Mouse (Mus musculus) adrenal gland, postnatal 36 days (tissue): ENCODE measurements at regions not wholly inside any gene's neighbourhood (a gene's known extent, or its start where the extent isn't known, plus 50 kb on each side); places are given as distances from the start of the nearest gene placed in this dataset.

Experiments used
- DNase-seq, 2 experiments: peaks; one replicate each; pipeline ENCODE4 v3.0.0; 2021; ENCODE audit warnings: mixed read lengths in 1 of 2

DNA sequence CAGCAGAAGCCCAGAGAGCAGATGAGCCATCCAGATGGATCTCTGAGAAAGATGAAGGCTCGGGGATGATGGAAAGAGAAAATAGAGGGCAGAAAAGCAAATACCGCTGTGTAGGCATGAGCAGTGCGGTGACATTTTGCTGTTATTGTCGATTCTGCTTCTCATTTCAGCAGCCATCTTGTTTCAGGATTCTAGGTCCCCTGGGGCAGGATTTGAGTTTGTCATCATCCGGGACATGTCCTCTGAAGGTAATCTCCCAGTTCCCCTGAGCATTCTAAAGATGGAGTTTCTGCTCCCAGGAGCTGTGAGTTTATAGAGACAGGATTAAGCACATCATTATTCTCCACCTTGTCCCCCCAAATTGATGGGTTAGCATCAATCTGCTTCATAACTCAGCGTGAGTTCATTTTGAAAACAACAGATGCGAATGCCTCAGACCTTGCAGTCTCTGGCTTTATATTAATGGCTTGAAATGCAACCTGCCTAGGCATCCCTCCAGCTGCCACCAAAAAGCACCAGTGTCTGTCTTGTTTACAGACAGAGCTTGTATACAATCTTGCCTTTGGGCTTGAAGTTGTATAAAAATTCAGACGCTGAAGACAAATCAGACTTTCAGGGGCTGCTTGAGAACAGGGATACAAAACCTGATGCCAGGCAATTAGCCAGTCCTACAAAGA, 128.6 kb upstream of the Foxa2 start:
- DNase-seq = no peak

DNA sequence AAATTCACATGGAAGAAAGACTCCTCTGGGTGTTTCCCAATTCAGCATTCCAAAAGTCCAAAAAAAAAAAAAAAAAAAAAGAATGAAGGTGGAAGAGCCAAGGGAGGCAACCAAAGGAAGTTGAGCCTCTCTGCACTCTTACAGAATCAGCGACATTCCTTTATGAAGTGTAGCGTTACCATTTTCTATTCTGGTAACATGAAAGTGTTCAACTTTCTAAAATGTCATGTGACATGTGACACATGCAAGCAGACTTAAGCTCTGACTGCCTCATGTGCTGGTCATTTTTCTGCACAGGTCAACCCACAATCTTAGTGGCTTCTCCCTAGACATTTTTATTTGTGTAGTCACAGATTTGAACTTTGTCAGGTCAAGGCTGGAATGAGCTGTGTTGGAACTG, 133.5 kb upstream of the Foxa2 start:
- DNase-seq = no peak

DNA sequence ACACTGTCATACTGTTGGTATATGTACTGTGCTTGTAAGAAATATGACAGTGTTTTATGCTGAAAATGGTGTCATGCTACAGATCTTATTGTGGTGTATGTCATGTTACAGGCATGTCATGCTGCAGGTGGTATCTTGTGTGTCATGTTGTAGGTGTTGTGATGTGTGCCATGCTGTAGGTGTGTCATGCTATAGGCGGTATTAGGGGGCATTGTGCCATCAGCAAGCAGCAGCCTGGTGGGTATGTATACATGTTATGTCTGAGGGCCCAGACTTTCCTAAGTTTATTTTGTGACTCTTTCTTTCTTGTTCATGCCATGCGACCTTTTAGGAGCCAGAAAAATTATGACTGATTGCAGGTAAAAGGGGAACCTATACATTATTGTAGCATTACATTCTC, 134.7 kb upstream of the Foxa2 start:
- no peak for DNase-seq

DNA sequence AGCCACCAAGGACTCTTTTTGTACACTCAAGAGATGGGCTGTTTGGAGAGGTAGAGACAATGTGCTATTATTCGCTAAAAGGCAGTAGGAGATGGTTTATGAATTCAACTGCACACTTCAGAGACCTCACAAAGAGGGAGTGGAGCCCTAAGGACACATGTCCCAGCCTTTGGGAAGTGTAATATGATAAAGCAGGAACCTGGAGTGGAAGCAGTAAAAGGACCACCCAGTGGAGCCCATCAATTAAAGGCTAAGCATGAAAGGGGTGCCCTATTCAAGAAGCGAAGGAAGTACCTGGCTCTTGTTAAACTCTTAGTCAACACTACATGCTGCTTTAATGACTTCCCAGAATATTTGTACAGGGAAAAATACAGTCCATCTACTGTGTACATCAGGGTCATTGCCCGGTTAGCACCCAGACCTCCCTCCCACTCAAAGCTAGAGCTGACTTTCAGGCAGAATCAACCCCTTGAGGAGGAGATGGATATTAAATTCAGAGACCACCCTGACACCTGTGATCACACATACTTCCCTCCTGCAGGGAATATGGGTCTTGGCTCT, 135.8 kb upstream of the Foxa2 start:
- DNase-seq = no peak

DNA sequence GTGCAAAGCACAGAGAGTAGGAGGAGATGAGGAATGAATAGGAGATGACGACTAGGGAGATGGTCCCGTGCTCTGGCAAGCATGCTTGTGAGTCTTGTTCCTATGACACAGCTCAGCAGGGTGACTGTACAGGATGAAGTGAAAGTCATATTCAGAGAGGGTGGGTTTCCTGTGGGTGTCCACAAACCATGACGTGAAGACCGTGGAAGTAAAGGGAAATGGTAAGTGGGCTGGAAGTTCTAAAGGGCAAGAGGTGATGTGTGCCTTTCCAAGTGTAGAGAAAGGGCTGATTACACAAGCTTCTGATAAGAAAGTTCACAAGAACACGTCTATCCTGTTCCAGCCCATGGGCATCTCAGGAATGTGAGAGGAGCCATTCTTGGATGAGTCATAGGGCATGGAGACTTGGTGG, 138.0 kb upstream of the Foxa2 start:
- DNase-seq = no peak

DNA sequence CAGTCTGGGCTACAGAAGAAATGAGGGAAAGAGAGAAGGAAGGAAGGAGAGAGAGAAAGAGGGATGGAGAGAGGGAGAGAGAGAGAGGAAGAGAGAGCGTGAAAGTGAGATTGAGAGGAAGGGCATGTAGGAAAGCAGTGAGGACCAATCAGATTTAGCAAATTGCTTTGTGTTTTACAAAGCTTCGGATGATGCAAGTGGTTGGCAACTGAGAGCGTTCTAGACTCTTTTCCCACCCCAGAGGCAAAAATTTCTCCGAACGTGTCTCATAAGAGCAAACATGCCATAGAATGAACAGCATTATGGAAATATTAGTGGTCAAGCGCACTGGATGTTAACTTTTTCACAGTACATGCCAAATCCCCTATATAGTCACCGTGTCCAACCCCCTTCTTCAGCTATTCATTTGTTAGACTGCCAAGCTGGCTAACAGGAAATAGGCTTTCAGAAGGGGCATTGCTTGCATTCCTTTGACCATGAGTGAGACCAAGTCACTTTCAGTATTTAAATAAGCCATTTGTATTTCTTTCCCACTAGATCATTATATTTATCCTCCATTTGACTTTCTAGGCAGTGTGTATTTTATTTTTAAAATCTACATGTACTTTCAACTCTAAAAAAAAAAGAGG, 139.7 kb upstream of the Foxa2 start:
- no peak for DNase-seq

DNA sequence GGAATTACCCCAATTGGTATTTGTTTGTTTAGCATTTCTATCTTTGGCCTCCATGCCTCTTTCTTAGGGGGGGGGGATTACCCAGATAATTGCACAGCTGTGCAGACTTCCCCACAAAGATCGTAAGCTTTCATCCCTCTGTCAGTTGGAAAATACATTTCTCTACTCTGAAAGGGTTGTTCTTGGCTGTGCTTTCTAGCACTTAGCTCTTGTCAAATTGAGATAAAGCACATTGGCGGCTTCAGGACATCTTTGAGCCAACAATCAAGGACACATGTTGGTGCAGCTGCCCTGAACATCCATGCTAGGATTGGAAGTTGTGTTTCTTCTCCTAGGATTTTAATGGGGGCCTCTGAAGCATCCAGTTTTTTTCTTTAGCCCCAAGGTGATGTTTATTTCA, 142.1 kb upstream of the Foxa2 start:
- no peak for DNase-seq

DNA sequence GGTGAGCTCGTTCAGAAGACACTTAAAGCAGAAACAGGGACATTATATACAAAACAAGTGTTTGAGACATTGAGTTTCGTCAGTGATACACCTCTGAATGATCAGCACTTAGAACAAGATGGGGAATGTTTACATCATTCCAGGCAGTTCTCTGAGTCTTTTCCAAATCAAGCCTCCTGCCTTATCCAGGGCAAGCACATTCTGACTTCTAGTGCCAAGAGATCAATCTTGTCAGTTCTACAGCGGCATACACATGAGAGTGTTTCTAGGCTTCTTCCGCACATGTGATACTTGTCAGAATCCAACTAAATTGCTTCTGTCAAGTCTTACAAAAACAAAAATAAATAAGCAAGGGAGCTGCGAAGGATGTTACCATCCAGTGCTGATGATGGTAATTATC, 142.5 kb upstream of the Foxa2 start:
- DNase-seq = no peak

DNA sequence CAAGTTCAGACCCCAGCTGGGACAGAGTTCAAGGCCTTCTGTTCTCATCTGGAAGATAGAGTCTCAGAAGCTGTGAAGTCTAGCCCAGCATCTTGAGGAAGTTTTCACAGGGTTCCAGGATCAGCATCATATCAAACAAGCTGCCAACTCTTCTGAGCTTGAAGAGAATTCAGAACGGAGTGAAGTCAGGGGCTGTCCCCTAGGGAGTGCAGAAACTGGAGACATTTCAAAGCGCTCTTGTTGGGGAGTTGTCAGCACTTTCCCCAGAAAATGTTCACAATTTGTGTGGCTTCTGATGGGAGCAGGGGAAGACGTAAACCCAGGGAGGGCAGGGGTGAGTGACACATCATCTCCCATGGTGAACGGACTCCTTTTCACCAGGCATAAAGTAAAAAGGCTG, 146.2 kb upstream of the Foxa2 start:
- no peak for DNase-seq

DNA sequence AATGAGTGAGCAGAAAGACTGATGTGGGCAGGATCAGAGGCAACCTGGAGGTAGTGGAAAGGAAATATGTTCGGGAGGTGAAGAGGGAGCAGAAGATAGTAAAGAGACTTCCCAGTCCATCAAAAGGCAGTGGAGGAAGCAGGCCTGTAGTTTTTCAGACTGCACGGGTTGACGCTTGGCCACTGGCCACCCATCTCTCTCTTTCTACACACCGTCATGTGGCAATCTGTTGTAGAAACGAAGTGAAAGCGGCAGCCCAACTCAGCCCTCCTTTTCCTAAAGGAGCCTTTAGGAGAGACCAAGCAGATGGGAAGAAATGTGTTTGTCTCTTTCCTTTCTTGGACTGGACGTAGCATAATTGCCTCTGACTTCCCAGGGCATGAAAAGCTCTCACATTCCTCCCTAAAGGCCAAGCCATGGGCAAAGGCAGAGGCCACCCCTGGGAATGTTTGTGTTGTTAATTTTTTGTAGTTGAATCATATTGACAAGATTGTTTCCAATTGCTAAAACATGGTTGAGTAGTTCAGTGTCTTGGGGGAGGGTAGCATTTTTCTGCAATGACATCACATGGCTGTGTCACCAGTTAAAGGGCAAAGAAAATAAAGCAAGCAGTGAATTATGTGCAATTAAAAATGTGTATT, 150.7 kb upstream of the Foxa2 start:
- peak; percentile 27 to 51 for DNase-seq

DNA sequence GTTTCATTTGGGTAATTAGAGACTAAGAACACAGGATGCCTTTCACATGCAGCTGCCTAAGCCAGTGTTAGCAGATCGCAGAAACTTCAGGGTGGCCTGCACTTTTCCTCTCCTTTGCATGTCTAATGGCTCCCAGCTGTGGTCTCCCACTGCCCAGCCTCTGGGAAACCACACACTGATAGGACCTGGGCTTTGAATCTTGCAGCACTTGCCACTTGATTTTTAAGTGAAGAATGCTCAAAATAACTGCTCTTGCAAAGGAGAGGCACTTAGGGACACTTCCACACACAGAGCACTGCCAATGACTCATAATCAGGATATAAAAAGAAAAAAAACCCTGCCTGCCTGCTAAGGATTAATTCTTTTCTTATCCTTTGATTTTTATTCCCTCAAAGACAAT, 159.9 kb upstream of the Foxa2 start:
- no peak for DNase-seq

DNA sequence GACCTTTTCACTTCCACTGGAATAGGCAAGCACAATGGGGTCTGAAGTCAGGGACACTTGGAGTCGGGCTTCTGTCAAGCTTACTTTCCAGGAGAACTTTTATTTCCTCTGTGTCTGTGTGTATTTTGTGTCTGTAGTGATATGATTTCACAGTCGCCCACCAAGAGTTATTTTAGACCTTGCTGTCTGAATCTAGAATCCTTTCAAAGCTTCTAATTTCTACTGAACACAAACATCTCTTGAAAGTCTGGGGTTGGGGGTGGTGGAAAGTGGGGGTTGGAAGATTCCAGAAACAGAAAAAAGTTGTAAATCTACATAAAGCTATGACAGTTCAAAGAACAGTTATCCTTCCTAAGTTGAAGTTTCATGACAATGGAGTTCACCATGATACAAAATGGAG, 164.0 kb upstream of the Foxa2 start:
- DNase-seq = no peak

DNA sequence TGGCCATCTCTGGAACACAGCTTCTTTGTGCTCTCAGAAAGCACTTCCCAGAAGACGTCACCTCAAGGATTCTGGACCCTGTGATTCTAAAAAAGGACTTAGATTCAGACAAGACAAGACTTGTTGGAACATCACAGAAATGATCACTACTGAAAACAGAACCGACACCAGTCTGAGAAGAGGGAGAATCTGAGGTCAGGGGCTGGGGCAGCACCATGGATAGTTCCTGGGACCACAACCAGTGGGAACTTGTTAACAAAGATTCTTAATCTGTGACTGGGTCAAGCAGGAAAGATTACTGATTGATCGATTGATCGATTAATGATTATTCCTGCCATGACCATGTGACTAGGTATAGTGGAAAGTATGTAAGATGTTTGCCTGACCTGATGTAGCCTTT, 170.4 kb upstream of the Foxa2 start:
- DNase-seq = no peak

DNA sequence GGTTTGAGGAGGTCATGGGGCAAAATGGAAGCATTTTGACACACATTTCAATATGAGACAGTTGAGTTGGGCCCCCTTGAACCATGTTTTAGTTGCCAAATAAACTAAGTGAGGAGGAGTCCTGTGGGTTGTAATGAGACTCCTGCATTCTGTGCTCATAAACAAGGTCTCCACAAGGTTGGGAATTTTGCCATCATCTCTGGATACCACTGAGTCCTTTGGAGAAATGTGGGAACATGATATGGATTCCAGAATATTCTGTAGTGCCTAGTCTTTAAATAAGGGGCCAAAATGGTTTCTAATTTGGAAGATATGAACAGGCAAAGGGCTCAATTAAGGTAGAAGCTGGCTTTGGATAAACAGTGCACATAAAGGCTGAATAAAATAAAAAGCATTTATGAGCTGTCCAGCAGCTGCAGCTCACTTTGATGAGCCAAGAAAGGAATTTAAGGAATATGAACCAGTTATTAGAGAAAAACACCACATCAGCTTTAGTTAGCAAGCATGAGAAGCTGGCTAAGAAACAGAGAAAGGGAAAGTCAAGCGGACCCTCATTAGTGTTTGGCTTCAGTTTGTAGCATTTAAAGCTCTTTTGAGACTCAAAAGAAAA, 161.3 kb upstream of the Sstr4 start:
- no peak for DNase-seq

DNA sequence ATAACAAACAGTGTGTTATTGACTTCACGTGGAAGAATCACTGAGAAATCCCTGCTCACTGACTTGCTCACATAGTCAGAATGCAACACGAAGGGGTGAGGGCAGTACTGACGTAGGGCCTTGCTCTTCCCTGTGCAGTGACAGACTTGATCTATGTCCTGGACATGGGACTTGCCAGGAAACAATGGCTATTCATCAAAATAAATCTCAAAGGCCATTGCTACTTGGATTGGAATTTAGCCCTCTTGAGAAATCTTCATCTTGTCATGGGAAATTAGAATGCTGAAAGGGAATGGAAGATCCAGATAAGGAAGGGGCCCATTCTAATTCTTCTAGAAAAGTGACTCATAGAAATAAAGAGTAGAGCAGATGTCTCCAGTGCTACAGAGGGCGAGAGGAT, 158.0 kb upstream of the Sstr4 start:
- no peak for DNase-seq

DNA sequence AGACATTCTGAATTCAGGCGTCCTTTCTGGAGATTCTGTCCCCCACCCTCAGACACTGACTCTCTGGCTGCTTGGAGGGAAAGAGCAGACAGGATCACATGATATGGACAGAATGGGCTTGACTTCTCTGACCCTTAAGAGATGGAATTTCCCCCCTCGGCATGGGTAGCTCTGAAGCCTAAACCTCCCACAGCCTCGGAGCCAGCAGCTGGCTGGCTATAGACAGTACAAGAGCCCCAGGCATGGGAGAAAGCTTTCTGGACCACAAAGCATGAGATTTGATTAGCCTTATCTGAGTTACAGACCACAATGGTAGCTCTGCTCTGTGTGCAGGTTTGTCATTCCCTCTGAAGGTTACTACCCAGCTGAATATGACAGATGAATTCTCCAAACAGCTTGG, 156.1 kb upstream of the Sstr4 start:
- DNase-seq = no peak

DNA sequence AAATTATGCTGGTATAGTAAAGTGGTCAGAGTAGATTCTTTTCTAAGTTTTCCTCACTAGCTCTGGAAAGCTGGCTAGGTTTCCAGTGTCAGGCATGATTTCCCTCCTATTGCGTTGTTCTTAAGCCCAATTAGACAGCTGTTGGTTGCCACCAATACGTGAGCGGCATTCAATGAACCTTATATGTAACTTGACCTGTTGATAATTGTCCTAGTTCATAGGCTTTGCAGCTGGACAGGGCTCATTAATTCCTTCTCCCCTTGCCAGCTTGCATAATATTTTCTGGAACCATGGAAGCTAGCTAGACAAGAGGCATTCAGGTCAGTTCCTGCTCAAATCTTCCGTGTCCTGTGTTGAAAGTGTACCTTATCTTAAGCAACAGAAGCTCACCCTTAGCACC, 152.9 kb upstream of the Sstr4 start:
- no peak for DNase-seq

DNA sequence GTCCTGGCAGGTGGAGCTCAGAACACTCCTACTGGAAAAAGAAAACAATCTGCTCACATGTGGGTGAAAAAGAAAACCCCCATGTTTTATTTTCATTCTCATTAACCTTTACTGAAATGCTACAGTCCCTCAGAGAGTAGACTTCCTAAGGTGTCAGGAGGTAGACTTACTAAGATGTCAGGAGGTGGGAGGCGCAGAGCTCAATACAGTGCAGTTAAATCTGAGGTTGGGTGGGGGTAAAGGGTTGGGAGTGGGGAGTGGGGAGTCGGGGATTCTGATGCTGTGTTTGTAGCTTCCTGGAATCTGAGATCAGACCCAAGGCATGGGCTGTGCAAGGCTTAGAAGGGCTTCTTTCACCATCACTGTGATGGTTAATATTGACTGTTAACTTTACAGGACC, 149.6 kb upstream of the Sstr4 start:
- DNase-seq = no peak

DNA sequence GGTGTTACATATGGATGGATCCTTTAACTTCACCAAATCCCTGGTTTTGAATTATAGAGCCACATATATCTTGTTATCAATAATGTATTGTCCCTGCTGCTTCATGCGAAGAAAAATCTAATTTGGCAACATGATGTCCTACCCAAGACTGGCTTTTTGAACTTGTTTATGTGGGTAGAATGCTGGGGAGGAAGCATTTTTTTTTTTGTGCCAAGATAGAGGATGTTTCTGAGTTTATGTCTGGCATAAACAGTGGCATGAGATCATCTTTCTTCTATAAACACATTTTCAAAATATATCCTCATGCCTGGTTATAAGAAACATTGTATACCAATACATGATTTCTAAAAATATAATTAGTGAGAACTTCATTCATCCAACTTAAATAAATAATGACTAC, 144.2 kb upstream of the Sstr4 start:
- no peak for DNase-seq

DNA sequence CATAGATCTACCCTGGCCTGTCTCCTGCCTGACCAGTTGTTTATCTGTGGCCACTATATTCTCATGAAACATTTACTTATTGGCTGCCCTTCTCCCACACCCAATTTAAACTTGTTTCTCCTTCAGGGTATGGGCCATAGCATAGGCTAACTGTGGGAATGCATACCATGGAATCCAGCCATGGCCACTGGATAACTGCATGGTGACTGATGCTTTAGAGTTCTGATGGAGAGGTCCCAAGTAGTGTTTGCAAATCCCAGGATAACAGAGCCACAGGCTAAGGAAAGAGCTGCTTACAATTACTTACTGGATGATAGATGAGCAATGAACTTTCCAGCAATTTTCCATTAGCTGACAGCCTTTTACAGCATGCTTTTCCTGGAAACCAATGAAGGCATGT, 139.5 kb upstream of the Sstr4 start:
- no peak for DNase-seq

DNA sequence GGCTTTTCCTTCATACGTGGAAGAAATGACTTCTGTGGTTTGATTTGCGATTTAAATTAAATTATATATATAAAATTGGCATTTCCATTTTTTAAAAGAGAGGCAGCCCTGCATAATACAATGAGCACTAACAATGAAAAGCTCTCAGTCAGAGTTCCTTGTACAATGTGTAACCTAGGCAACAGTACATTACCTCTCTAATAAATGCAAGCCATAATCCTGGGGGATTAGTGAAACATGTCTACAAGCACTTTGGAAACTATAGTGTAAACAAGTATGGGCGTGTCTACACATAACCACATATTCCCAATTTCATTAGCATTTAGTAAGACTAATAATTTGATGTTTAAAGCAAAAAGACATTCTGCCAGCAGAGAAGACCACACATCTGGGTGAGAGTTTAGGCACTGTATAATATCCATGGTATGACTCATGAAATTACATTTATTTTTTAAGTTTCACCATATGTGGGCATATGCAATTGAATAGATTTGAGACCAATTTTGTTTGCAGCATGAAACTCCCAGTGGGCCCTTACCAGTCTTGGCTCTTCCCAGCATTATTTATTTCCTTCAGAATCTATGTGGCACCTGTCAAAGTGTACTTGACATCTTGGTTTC, 130.9 kb upstream of the Sstr4 start:
- no peak for DNase-seq

DNA sequence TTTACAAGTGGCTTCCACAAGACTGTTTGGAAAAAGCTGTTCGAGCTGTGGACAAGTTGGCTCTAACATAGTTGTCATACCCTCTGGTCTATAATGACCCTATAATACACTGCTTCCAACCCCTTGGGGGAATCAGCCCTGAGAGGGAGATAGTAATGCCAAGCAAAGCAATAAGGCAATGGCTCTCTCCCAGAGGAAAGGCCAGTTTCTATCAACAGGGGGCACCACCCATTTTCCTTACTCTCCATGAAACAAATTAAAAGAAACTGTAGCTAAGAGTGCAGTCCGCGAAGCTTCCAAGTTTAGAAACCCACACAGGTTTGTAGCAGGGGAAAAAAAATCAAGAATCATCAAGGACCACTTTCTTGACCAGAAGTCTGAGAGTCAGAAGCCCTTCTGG, 115.9 kb upstream of the Sstr4 start:
- peak in 1 of 2 experiments; percentile 10 for DNase-seq

DNA sequence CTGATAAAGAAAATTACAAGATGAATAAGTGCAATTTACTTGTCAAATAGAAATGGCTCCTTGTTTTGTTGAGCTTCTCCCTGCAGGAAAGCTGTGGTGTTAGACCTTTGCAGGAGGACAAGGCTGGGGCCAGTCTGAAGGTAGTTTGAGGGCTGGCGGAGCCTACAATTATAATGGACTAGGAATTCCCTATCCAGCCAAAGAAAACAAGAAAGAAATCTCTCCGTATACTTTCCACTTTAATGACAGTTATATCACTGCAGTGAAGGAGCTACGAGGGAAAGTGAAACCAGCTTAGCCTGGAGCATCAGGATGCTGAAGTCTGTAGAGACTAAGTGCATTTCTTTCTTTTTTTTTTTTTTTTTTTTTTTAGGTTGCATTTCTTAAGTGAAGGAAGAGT, 104.8 kb upstream of the Sstr4 start:
- no peak for DNase-seq
